Mouse (Mus musculus) heart, adult 11 months (tissue): Measurements from ENCODE around the gene Gpbp1l1.

ENCODE experiments used
- DNase-seq: peaks from one replicate; pipeline ENCODE4 v3.0.0; 2022

Gpbp1l1 gene

GRCm38 (mm10) chr4:116638821-116639220 is 81.4 kb downstream of the Gpbp1l1 start:
- DNase-seq, result peak; percentile 85

- no peak for DNase-seq
These were observed 84.6 kb downstream of the Gpbp1l1 start for GRCm38 (mm10) chr4:116642071-116642470.
